Mouse (Mus musculus) heart, embryonic 14.5 days (tissue): Measurements from ENCODE around the gene Ccdc83. TPM values are rescaled to one million over a fixed set of nuclear protein-coding genes. Genes with fewer than 3 reads are reported as not detected.
A peak's percentile ranks its signal among the peaks of the same experiment; 100 is the strongest.

Experiments used
- ATAC-seq: fragments of 200-750 bp; cut with Nextera tagmentation; 2 replicates; pipeline ENCODE4 v1.8.0; 2017; ENCODE audit warnings: low read depth, moderate TSS enrichment; ENCODE audit not compliant: insufficient number of reproducible peaks, insufficient read depth, low FRiP score
- H3K27ac ChIP-seq, 2 experiments: fragments of 200-500 bp in 1 of 2; fragments of 300-500 bp in 1 of 2; sonication (generic) in 1 of 2; replicated peaks in 1 of 2; 2 replicates each; pipeline ENCODE4 v1.5.1; 2012 to 2014; ENCODE audit warnings: low read depth in 2 of 2, low read length in 2 of 2, control low read depth in 1 of 2, mild to moderate bottlenecking in 1 of 2, mixed read lengths in 1 of 2; ENCODE audit not compliant: control insufficient read depth in 1 of 2, insufficient read depth in 1 of 2
- H3K27me3 ChIP-seq: fragments of 300-500 bp; sonication (generic); 2 replicates; pipeline ENCODE4 v1.6.1; 2014; ENCODE audit warnings: mild to moderate bottlenecking, low read length, control low read depth; ENCODE audit not compliant: control insufficient read depth, insufficient read depth
- H3K36me3 ChIP-seq: fragments of 300-500 bp; sonication (generic); 2 replicates; pipeline ENCODE4 v1.6.1; 2014; ENCODE audit warnings: mild to moderate bottlenecking, control low read depth, low read length, mixed read lengths; ENCODE audit not compliant: control insufficient read depth, insufficient read depth
- H3K4me1 ChIP-seq, 2 experiments: fragments of 200-500 bp in 1 of 2; fragments of 300-500 bp in 1 of 2; sonication (generic) in 1 of 2; 2 replicates each; pipeline ENCODE4 v1.6.1; 2012 to 2014; ENCODE audit warnings: low read length in 2 of 2, control low read depth in 1 of 2, mixed read lengths in 1 of 2; ENCODE audit not compliant: control insufficient read depth in 2 of 2, insufficient read depth in 2 of 2
- H3K4me2 ChIP-seq: fragments of 300-500 bp; sonication (generic); 2 replicates; pipeline ENCODE4 v1.6.1; 2014; ENCODE audit warnings: mild to moderate bottlenecking, low read length
- H3K4me3 ChIP-seq, 2 experiments: fragments of 200-500 bp in 1 of 2; fragments of 300-500 bp in 1 of 2; sonication (generic) in 1 of 2; 2 replicates each; pipeline ENCODE4 v1.5.1; 2012 to 2014; ENCODE audit warnings: low read length in 2 of 2, mild to moderate bottlenecking in 2 of 2, control low read depth in 1 of 2, low read depth in 1 of 2, moderate library complexity in 1 of 2; ENCODE audit not compliant: control insufficient read depth in 1 of 2, insufficient read depth in 1 of 2
- H3K9ac ChIP-seq: fragments of 300-500 bp; sonication (generic); 2 replicates; pipeline ENCODE4 v1.6.1; 2014; ENCODE audit warnings: mild to moderate bottlenecking, low read length
- H3K9me3 ChIP-seq: fragments of 300-500 bp; sonication (generic); 2 replicates; pipeline ENCODE4 v1.6.1; 2016; ENCODE audit warnings: low read length, control low read depth; ENCODE audit not compliant: control insufficient read depth
- WGBS: fragments of 180-500 bp; shearing (Covaris S2); extraction: QIAGEN DNeasy Blood & Tissue Kit; methylation state at CpG from one replicate; pipeline ENCODE4 v1.1.7; 2014; 5-methylcytosine and 5-hydroxymethylcytosine counted together
- polyA plus RNA-seq: library from polyadenylated mRNA; unstranded; fragments of >200 nt; fragmentation: Nextera tagmentation; extraction: Ambion mirVana; gene quantifications from 2 replicates; pipeline ENCODE4 v1.2.1, GENCODE M21; 2014

Ccdc83 gene
- not detected in 2 replicates for polyA plus RNA-seq

DNA sequence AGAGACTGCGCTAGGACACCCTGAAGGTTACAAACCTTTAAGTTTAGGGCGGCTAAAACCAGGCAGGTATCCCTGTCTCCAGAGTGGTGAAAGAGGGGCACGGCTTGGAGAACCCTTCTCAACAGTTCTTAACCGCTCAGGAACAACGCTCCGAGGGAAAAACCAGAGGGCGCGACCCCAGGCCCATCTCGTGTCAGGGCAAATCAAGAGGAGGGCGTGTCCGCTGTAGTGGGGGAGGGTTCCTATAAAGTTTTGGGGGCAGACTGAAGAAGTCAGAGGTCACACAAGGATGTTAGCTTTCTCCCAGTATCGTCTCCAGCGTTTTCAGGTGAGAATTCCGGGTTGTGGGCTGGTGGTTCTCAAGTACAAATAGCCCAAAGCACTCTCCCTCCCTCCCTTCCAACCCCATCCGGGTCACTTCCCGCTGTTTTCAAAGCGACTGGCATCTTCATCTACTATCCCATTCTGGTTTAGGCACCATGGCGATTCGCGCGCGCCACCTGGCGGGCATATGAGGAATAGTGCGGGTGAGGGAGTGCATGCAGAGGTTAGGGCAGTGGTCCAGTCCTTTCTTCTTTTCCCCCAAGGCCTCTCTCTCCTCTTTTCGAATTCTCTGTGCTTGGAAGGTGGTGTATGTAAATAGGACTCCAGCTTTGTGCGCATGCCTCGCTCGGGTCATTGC lies at the start of gene Ccdc83:
TSS of gene Ccdc83 (minus strand) at position 489 of the 682 bp plus-strand sequence.
- Histone ChIP-seq H3K4me3 (peak within 1 kb of the TSS; percentile 22; a peak in 3 of 4 replicates), H3K9ac (peak within 1 kb of the TSS; percentile 46; the same call in 1 of the 2 replicates), H3K9me3 (no peaks in the 10 kb centered on the region), H3K27me3 (no peaks in the 10 kb centered on the region), H3K4me2 (peak within 1 kb of the TSS; percentile 66), H3K27ac (no peak within 1 kb of the TSS), H3K36me3 (no peaks in the 10 kb centered on the region), H3K4me1 (no peaks in the 10 kb centered on the region)
- peak; percentile 61; the same call in 1 of the 2 replicates for ATAC-seq
- 4% methylated on average over 28 of the region's 28 CpGs for WGBS

DNA sequence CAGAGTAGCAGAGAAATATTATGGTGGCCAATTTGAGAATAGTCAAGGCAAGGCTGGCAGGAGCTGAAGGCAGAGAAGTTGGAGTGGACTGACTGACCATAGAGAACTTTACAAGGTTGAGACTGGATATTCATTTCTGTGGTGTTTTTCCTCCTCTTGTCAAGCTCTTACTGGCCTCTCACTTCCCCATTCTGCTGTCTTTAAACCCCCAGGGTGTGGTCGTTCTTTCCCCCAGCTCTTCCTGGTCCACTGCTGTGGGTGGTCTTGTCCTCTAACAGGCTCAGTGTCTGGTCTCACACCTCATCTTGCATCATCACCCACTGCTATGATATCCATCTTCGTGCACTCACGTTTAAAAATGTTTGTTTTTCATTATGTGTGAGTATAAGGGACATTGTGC lies 47.8 kb upstream of the Ccdc83 start:
- H3K4me3 ChIP-seq = no peak overlapping the region
- H3K9me3 ChIP-seq = no peaks in the 10 kb centered on the region
- no peaks in the 10 kb centered on the region for H3K4me1 ChIP-seq
- no peak overlapping the region for H3K4me2 ChIP-seq
- H3K9ac ChIP-seq = no peak overlapping the region
- H3K27ac ChIP-seq = no peak overlapping the region
- 55% methylated on average over 3 of the region's 3 CpGs for WGBS
- no peak for ATAC-seq
- H3K36me3 ChIP-seq = no peaks in the 10 kb centered on the region
- no peaks in the 10 kb centered on the region for H3K27me3 ChIP-seq

DNA sequence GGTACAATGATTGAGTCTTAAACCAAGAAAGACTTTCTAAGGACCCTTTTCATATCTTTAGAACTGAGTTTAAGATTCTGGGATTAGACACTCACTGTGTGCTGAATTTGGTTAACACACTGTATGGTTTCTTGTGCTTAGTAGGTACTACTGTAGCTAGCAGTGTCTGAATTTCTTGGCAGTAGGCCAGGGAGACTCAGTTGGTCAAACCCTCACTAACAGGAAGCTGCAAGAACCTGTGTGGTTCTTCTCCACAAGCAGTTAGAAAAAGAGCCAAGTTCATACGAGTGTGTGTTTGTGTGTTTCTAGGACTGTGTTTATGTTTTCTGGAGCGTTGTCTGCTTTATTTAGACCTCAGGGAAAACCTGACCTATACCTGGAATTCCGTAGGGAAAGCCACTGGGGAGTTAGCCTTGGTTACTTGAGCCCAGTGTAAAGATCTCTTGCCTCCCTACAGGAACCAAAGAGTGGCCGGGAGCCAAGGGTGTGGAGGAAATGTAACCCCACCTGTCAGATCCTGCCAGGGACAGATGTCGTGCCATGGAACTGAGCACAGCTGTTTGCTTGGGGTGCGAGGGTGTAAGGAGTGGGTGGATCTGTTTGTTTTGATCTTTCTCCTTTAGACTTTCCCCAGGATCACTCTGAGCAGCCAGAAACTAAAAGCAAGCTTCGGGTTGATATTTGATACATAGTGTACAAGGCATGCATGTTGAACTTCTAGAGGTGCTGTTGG lies 46.7 kb upstream of the Ccdc83 start:
- Histone ChIP-seq H3K27ac (no peak overlapping the region), H3K9me3 (no peaks in the 10 kb centered on the region), H3K9ac (no peak overlapping the region), H3K36me3 (no peaks in the 10 kb centered on the region), H3K4me2 (no peak overlapping the region), H3K27me3 (no peaks in the 10 kb centered on the region), H3K4me1 (no peaks in the 10 kb centered on the region), H3K4me3 (no peak overlapping the region)
- ATAC-seq = no peak
- WGBS = 59% methylated on average over 7 of the region's 7 CpGs

DNA sequence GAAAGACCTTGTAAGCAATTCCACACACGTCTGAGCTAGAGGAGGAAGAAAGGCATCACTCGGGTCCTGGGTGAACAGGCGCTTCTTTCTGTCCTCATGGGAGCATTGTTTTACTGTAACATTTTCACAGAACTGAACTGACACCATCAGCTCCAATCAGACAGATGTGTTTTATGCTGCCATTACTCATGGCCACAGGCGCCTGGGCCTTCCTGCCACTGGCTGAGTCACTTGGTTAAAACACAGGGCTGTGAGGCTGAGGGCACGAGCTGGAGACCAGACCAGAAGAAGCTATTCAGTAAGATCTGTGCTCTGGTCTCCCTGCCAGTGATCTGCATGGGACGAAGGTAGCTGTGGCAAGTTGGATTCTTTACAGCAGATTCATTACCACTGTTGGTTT lies 42.4 kb upstream of the Ccdc83 start:
- H3K4me3 ChIP-seq = no peak overlapping the region
- no peaks in the 10 kb centered on the region for H3K9me3 ChIP-seq
- H3K27me3 ChIP-seq = no peaks in the 10 kb centered on the region
- no peak overlapping the region for H3K9ac ChIP-seq
- H3K4me2 ChIP-seq = no peak overlapping the region
- no peaks in the 10 kb centered on the region for H3K4me1 ChIP-seq
- H3K27ac ChIP-seq = no peak overlapping the region
- no peaks in the 10 kb centered on the region for H3K36me3 ChIP-seq
- no peak for ATAC-seq
- WGBS = 67% methylated on average over 6 of the region's 6 CpGs

DNA sequence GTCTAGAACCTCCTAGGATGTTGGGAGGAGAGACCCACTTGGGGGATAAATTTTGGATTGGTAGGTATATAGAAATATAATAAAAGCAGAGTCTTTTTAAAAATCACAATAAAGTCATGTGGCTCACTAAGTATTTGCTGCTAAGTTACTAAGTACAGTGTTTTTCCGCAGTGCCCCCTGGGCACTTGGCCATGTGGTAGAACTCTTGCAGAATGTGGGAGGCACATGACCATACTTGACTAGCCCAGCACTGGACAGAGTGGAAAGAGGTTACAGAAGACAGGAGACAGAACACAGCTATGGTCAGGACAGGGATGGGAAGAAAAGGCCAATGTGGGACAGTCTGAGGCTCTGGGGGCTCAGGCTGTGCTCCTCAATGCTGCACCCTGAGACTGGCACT lies 41.4 kb upstream of the Ccdc83 start:
- Histone ChIP-seq H3K36me3 (no peaks in the 10 kb centered on the region), H3K4me1 (peaks cover 2 to 4% of the 10 kb centered on the region in 2 experiments; a peak in 1 of 4 replicates), H3K9me3 (no peaks in the 10 kb centered on the region), H3K4me2 (no peak overlapping the region), H3K4me3 (no peak overlapping the region), H3K9ac (no peak overlapping the region), H3K27ac (no peak overlapping the region), H3K27me3 (no peaks in the 10 kb centered on the region)
- ATAC-seq = no peak
- 81% methylated on average over 1 of the region's 1 CpGs for WGBS

DNA sequence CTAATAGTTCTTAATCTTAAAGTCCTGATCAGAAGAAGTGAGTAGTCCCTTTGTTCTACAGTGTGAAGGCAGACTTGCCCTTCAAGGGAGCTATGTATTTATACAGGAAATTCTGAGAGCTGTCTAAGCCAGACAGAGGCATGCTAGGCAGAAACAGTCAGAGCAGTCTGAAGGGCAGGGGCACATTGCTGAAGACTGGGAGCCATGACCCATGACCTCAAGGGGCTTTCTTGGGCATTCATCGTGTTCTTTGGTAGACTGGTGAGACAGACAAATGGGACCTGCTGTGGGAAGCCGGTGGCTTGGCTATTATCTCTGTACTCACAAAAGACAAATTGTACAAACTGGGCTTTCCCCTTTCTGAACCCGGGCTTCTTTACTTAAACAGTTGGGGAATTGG lies 40.5 kb upstream of the Ccdc83 start:
- no peak for ATAC-seq
- Histone ChIP-seq H3K9me3 (no peaks in the 10 kb centered on the region), H3K4me3 (no peak overlapping the region), H3K36me3 (no peaks in the 10 kb centered on the region), H3K4me2 (no peak overlapping the region), H3K9ac (no peak overlapping the region), H3K4me1 (peaks cover 2 to 4% of the 10 kb centered on the region in 2 experiments; a peak in 1 of 4 replicates), H3K27ac (no peak overlapping the region), H3K27me3 (no peaks in the 10 kb centered on the region)
- WGBS = 54% methylated on average over 3 of the region's 3 CpGs

DNA sequence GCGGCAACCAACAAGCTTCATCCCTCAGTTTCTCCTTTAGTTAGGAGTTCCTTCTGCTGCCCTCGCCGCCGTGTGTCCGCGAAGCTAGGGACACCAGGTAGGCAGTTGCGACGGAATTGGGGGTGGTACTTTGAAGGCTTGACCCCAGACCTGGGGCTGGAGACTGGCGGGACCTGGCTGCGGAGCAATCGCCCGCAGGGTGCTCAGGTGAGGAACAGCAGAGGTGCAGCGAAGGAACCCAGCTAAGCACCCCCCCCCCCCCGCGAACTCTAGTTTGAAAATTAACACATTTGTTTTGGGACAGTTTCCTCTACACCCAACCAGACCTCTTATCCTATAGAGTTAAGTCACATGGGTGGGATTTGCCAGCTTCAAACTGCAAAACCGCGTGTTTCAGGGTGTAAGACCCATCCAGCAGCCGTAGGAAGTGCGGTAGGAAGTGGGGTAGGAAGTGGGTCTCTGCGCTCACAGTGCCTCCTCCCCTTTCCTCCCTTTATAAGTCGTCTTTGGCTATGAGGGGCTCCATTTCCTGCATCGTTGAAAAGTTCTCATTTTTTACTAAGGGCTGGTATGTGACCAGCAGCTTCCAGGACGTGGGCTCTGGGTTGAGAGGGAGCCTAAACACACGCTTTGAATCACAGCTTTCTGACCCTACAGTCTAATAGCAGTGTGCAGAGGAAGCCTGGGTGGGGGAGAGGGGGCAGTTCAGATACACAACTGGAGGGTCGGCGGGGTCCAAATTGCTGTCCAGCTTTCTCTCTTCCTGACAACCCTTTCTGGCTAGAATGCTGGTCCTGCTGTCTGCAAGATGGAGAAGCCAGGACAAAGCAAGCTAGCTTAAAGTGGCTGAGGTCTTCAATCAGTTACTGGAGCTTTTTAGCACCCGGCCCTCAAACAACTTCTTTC lies 37.3 kb upstream of the Ccdc83 start:
- Histone ChIP-seq H3K27me3 (no peaks in the 10 kb centered on the region), H3K4me2 (peak overlapping the region; percentile 99), H3K4me1 (peaks cover 2 to 4% of the 10 kb centered on the region in 2 experiments; a peak in 1 of 4 replicates), H3K9ac (peak overlapping the region; percentile 71), H3K36me3 (no peaks in the 10 kb centered on the region), H3K9me3 (no peaks in the 10 kb centered on the region), H3K27ac (no peak overlapping the region; a peak in 1 of 4 replicates), H3K4me3 (peak overlapping the region; percentile 65 to 73)
- WGBS = 4% methylated on average over 27 of the region's 27 CpGs
- ATAC-seq = no peak
